Mouse (Mus musculus) right cerebral cortex, postnatal 10 days (tissue): Measurements from ENCODE around the gene Igsf21.
A peak's percentile ranks its signal among the peaks of the same experiment; 100 is the strongest.

ENCODE experiments used
- DNase-seq, 2 experiments: peaks; one replicate each; pipeline ENCODE4 v3.0.0; 2021; ENCODE audit warnings: low spot score in 2 of 2

Igsf21 gene

GRCm38 (mm10) chr4:140052575-140052974 is 194.0 kb downstream of the Igsf21 start:
- no peak for DNase-seq

- no peak for DNase-seq
Measured at GRCm38 (mm10) chr4:140047807-140048362, 198.7 kb downstream of the Igsf21 start.

GRCm38 (mm10) chr4:140043953-140044352 is 202.6 kb downstream of the Igsf21 start:
- no peak for DNase-seq

- peak in 1 of 2 experiments; percentile 42 for DNase-seq
Measured at GRCm38 (mm10) chr4:140038586-140039411, 207.8 kb downstream of the Igsf21 start.

GRCm38 (mm10) chr4:140037784-140038387 is 208.7 kb downstream of the Igsf21 start:
- peak; percentile 70 to 72 for DNase-seq

- DNase-seq = no peak
Measured at GRCm38 (mm10) chr4:140035232-140035631, 211.4 kb downstream of the Igsf21 start.

- peak in 1 of 2 experiments; percentile 62 for DNase-seq
Measured at GRCm38 (mm10) chr4:140033394-140033793, 213.2 kb downstream of the Igsf21 start.

- DNase-seq = peak; percentile 72 to 74
Measured at GRCm38 (mm10) chr4:140030415-140030814, 216.2 kb downstream of the Igsf21 start.

GRCm38 (mm10) chr4:140030040-140030386 is 216.6 kb downstream of the Igsf21 start:
- DNase-seq = peak; percentile 59 to 69

GRCm38 (mm10) chr4:140029324-140030039 is 217.1 kb downstream of the Igsf21 start:
- peak in 1 of 2 experiments; percentile 41 for DNase-seq

- no peak for DNase-seq
Measured at GRCm38 (mm10) chr4:140023833-140024232, 222.8 kb downstream of the Igsf21 start.

- no peak for DNase-seq
Measured at GRCm38 (mm10) chr4:140015916-140016315, 230.7 kb downstream of the Igsf21 start.

- peak in 1 of 2 experiments; percentile 66 for DNase-seq
Measured at GRCm38 (mm10) chr4:140010728-140011470, 235.7 kb downstream of the Igsf21 start.

- no peak for DNase-seq
Measured at GRCm38 (mm10) chr4:140004932-140005331, 241.7 kb downstream of the Igsf21 start.

GRCm38 (mm10) chr4:140004170-140004569 is 242.4 kb downstream of the Igsf21 start:
- DNase-seq = peak; percentile 55 to 67

GRCm38 (mm10) chr4:140002069-140002468 is 244.5 kb downstream of the Igsf21 start:
- no peak for DNase-seq

- no peak for DNase-seq
Measured at GRCm38 (mm10) chr4:140000911-140001310, 245.7 kb downstream of the Igsf21 start.

GRCm38 (mm10) chr4:139999033-139999432 is 247.6 kb downstream of the Igsf21 start:
- DNase-seq = no peak

- DNase-seq = peak; percentile 51 to 59
Measured at GRCm38 (mm10) chr4:139995659-139996058, 250.9 kb downstream of the Igsf21 start.

GRCm38 (mm10) chr4:139993111-139993755 is 253.4 kb downstream of the Igsf21 start:
- no peak for DNase-seq

GRCm38 (mm10) chr4:139986913-139987312 is 259.7 kb downstream of the Igsf21 start:
- no peak for DNase-seq
